Mouse (Mus musculus): ENCODE measurements at regions not wholly inside any gene's neighbourhood (a gene's known extent, or its start where the extent isn't known, plus 50 kb on each side); places are given as distances from the start of the nearest gene placed in this dataset.

GRCm38 (mm10) chr1:158147525-158147924 is 208.6 kb downstream of the Brinp2 start:
- peaks cover 52% of the 10 kb centered on the region for H3K27me3 ChIP-seq (ENCODE audit: low read depth, poor library complexity, severe bottlenecking)
- no peak overlapping the region for H3K27ac ChIP-seq (replicated peaks)
- H3K4me1 ChIP-seq, result peaks cover 19% of the 10 kb centered on the region
- H3K9me3 ChIP-seq (replicated peaks), result no peaks in the 10 kb centered on the region
- DNase-seq (ENCODE audit: low spot score), result peak; percentile 46
- H3K4me3 ChIP-seq, result no peak overlapping the region
- H3K36me3 ChIP-seq, result no peaks in the 10 kb centered on the region
- WGBS, result 4% methylated on average over 3 of the region's 3 CpGs

- no peak overlapping the region for H3K27ac ChIP-seq (replicated peaks)
- 79% methylated on average over 5 of the region's 5 CpGs for WGBS
Observed at GRCm38 (mm10) chr1:158148035-158148434, 208.1 kb downstream of the Brinp2 start.

GRCm38 (mm10) chr1:158161111-158161510 is 195.0 kb downstream of the Brinp2 start:
- DNase-seq (ENCODE audit: low spot score), result no peak
- Histone ChIP-seq H3K27me3 (ENCODE audit: low read depth, poor library complexity, severe bottlenecking) (no peaks in the 10 kb centered on the region; the same call in 1 of the 2 replicates), H3K36me3 (no peaks in the 10 kb centered on the region), H3K4me1 (peaks cover 14% of the 10 kb centered on the region), H3K4me3 (no peak overlapping the region), H3K9me3 (replicated peaks) (no peaks in the 10 kb centered on the region), H3K27ac (replicated peaks) (no peak overlapping the region)
- WGBS, result 67% methylated on average over 2 of the region's 2 CpGs

More at GRCm38 (mm10) chr1:158148035-158148434, 208.1 kb downstream of the Brinp2 start:
- Histone ChIP-seq H3K9me3 (replicated peaks) (no peaks in the 10 kb centered on the region), H3K4me3 (no peak overlapping the region), H3K4me1 (peaks cover 19% of the 10 kb centered on the region), H3K27me3 (ENCODE audit: low read depth, poor library complexity, severe bottlenecking) (peaks cover 47% of the 10 kb centered on the region), H3K36me3 (no peaks in the 10 kb centered on the region)
- DNase-seq (ENCODE audit: low spot score), result no peak

GRCm38 (mm10) chr1:158161533-158161932 is 194.6 kb downstream of the Brinp2 start:
- H3K4me1 ChIP-seq, result peaks cover 14% of the 10 kb centered on the region
- H3K27me3 ChIP-seq (ENCODE audit: low read depth, poor library complexity, severe bottlenecking), result no peaks in the 10 kb centered on the region; the same call in 1 of the 2 replicates
- no peak overlapping the region for H3K4me3 ChIP-seq
- peaks cover 3% of the 10 kb centered on the region; the same call in 1 of the 2 replicates for H3K9me3 ChIP-seq (replicated peaks)
- WGBS, result 23% methylated on average over 6 of the region's 6 CpGs
- peak; percentile 30 for DNase-seq (ENCODE audit: low spot score)
- H3K27ac ChIP-seq (replicated peaks), result no peak overlapping the region; the same call in 1 of the 2 replicates
- H3K36me3 ChIP-seq, result no peaks in the 10 kb centered on the region

GRCm38 (mm10) chr1:158163411-158163810 is 192.7 kb downstream of the Brinp2 start:
- peaks cover 14% of the 10 kb centered on the region for H3K4me1 ChIP-seq
- no peak for DNase-seq (ENCODE audit: low spot score)
- H3K4me3 ChIP-seq, result no peak overlapping the region
- H3K27ac ChIP-seq (replicated peaks), result no peak overlapping the region
- no peaks in the 10 kb centered on the region; the same call in 1 of the 2 replicates for H3K27me3 ChIP-seq (ENCODE audit: low read depth, poor library complexity, severe bottlenecking)
- H3K36me3 ChIP-seq, result no peaks in the 10 kb centered on the region
- H3K9me3 ChIP-seq (replicated peaks), result peaks cover 3% of the 10 kb centered on the region; the same call in 1 of the 2 replicates

GRCm38 (mm10) chr1:158170006-158170405 is 186.1 kb downstream of the Brinp2 start:
- peaks cover 3% of the 10 kb centered on the region; the same call in 1 of the 2 replicates for H3K9me3 ChIP-seq (replicated peaks)
- no peak overlapping the region for H3K27ac ChIP-seq (replicated peaks)
- H3K4me1 ChIP-seq, result peaks cover 10% of the 10 kb centered on the region
- 41% methylated on average over 3 of the region's 3 CpGs for WGBS
- no peaks in the 10 kb centered on the region for H3K36me3 ChIP-seq
- H3K27me3 ChIP-seq (ENCODE audit: low read depth, poor library complexity, severe bottlenecking), result no peaks in the 10 kb centered on the region
- no peak overlapping the region for H3K4me3 ChIP-seq
- no peak for DNase-seq (ENCODE audit: low spot score)

- DNase-seq (ENCODE audit: low spot score), result no peak
- Histone ChIP-seq H3K27me3 (ENCODE audit: low read depth, poor library complexity, severe bottlenecking) (no peaks in the 10 kb centered on the region), H3K27ac (replicated peaks) (no peak overlapping the region), H3K9me3 (replicated peaks) (no peaks in the 10 kb centered on the region), H3K4me1 (no peaks in the 10 kb centered on the region), H3K4me3 (no peak overlapping the region), H3K36me3 (no peaks in the 10 kb centered on the region)
- 81% methylated on average over 4 of the region's 4 CpGs for WGBS
Observed at GRCm38 (mm10) chr1:158180095-158180494, 176.0 kb downstream of the Brinp2 start.

- no peaks in the 10 kb centered on the region for H3K27me3 ChIP-seq (ENCODE audit: low read depth, poor library complexity, severe bottlenecking)
- no peak overlapping the region for H3K4me3 ChIP-seq
- DNase-seq (ENCODE audit: low spot score), result no peak
- H3K27ac ChIP-seq (replicated peaks), result no peak overlapping the region
- no peaks in the 10 kb centered on the region for H3K4me1 ChIP-seq
- no peaks in the 10 kb centered on the region for H3K9me3 ChIP-seq (replicated peaks)
- 79% methylated on average over 1 of the region's 1 CpGs for WGBS
- H3K36me3 ChIP-seq, result no peaks in the 10 kb centered on the region
Observed at GRCm38 (mm10) chr1:158181296-158181695, 174.8 kb downstream of the Brinp2 start.

- H3K9me3 ChIP-seq (replicated peaks), result no peaks in the 10 kb centered on the region
- WGBS, result 74% methylated on average over 8 of the region's 8 CpGs
Observed at GRCm38 (mm10) chr1:158187651-158188050, 168.5 kb downstream of the Brinp2 start.

GRCm38 (mm10) chr1:158192841-158193551 is 163.1 kb downstream of the Brinp2 start:
- peaks cover 5% of the 10 kb centered on the region for H3K4me1 ChIP-seq
- H3K4me3 ChIP-seq, result no peak overlapping the region
- no peaks in the 10 kb centered on the region for H3K9me3 ChIP-seq (replicated peaks)
- no peaks in the 10 kb centered on the region for H3K27me3 ChIP-seq (ENCODE audit: low read depth, poor library complexity, severe bottlenecking)
- 68% methylated on average over 12 of the region's 12 CpGs for WGBS
- no peaks in the 10 kb centered on the region for H3K36me3 ChIP-seq
- H3K27ac ChIP-seq (replicated peaks), result no peak overlapping the region
- DNase-seq (ENCODE audit: low spot score), result no peak

More at GRCm38 (mm10) chr1:158187651-158188050, 168.5 kb downstream of the Brinp2 start:
- Histone ChIP-seq H3K27me3 (ENCODE audit: low read depth, poor library complexity, severe bottlenecking) (no peaks in the 10 kb centered on the region), H3K27ac (replicated peaks) (no peak overlapping the region), H3K4me1 (no peaks in the 10 kb centered on the region), H3K36me3 (no peaks in the 10 kb centered on the region), H3K4me3 (no peak overlapping the region)
- DNase-seq (ENCODE audit: low spot score), result no peak

GRCm38 (mm10) chr1:158193968-158194565 is 162.1 kb downstream of the Brinp2 start:
- peaks cover 5% of the 10 kb centered on the region for H3K4me1 ChIP-seq
- no peaks in the 10 kb centered on the region for H3K27me3 ChIP-seq (ENCODE audit: low read depth, poor library complexity, severe bottlenecking)
- H3K36me3 ChIP-seq, result no peaks in the 10 kb centered on the region
- no peak overlapping the region for H3K27ac ChIP-seq (replicated peaks)
- H3K4me3 ChIP-seq, result no peak overlapping the region
- no peak for DNase-seq (ENCODE audit: low spot score)
- no peaks in the 10 kb centered on the region for H3K9me3 ChIP-seq (replicated peaks)
- 84% methylated on average over 12 of the region's 12 CpGs for WGBS

Measured in midbrain, embryonic 10.5 days (tissue).